Mouse (Mus musculus) brain, embryonic 14.5 days (tissue): Measurements from ENCODE around the gene Bbs9.

Experiments used
- CTCF ChIP-seq: fragments of 200-500 bp; IDR thresholded peaks from 2 replicates; pipeline ENCODE4 v1.5.1; 2012; ENCODE audit warnings: inconsistent platforms, mild to moderate bottlenecking, moderate library complexity, borderline replicate concordance; ENCODE audit not compliant: insufficient read depth, insufficient read length; ENCODE audit errors: extremely low read depth
- POLR2A ChIP-seq: fragments of 200-500 bp; IDR thresholded peaks from 2 replicates; pipeline ENCODE4 v1.6.1; 2012; ENCODE audit warnings: mild to moderate bottlenecking, inconsistent platforms, borderline replicate concordance; ENCODE audit not compliant: poor library complexity, insufficient read depth, insufficient read length, severe bottlenecking; ENCODE audit errors: extremely low read depth

DNA sequence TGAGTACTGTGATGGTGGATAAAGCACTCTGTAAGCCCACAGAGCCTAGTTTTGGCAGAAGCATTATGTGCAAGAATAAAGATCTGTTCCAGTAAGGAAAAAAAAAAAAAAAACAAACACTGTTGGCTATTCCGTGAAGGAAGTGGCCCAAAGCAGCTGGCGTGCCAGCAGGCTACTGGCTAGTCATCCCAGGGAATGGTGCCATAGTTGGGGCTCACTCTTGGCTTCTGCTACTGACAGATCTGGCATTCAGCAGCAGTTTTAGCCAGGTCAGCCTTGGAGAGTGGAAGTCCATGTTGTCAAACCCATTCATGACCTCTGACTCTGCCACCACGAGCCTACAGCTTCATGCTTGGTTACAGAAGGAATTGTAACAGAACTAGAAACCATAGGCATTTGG, 13.6 kb upstream of the Bbs9 start:
- TF ChIP-seq POLR2A (no peak), CTCF (no peak)
